8 mouse cellular contexts compared by ENCODE assay signal in genomic region chr16:10785371-10786231, GRCm38 (mm10). TPM values are rescaled to one million over a fixed set of nuclear protein-coding genes. Genes with fewer than 3 reads are reported as not detected.
DNase-seq lines count a peak whose midpoint lies in the region; ATAC-seq and TF ChIP-seq lines count a peak whose summit lies in the region.

TSS of gene Socs1 (minus strand) at chr16:10785536.

- no peaks in the 10 kb centered on the region for H3K36me3 ChIP-seq in embryonic facial prominence, embryonic 11.5 days (replicated peaks; ENCODE audit: control insufficient read depth, insufficient read depth, low read depth, low read length)
- H3K36me3 ChIP-seq in limb, embryonic 12.5 days: no peaks in the 10 kb centered on the region
- no peaks in the 10 kb centered on the region for H3K36me3 ChIP-seq in midbrain, embryonic 15.5 days (replicated peaks)
- H3K36me3 ChIP-seq in spleen, adult 2 months (ENCODE audit: control insufficient read depth, insufficient read depth, low read length): no peaks in the 10 kb centered on the region

- TF ChIP-seq POLR2A in spleen, adult 2 months (IDR thresholded peaks at IDR 0.05; ENCODE audit: low read depth, low read length): peak; percentile 97

- WGBS in embryonic facial prominence, embryonic 11.5 days: under 1% methylated on average over 54 of the region's 59 CpGs
- under 1% methylated on average over 59 of the region's 59 CpGs for WGBS in limb, embryonic 12.5 days
- WGBS in midbrain, embryonic 15.5 days: under 1% methylated on average over 56 of the region's 59 CpGs
- WGBS in spleen, adult 2 months: 1% methylated on average over 52 of the region's 59 CpGs

- H3K27me3 ChIP-seq in embryonic facial prominence, embryonic 11.5 days (ENCODE audit: control insufficient read depth, insufficient read depth, low read length): no peaks in the 10 kb centered on the region; the same call in 1 of the 2 replicates
- H3K27me3 ChIP-seq in limb, embryonic 12.5 days: peaks cover 7% of the 10 kb centered on the region; the same call in 1 of the 2 replicates
- H3K27me3 ChIP-seq in midbrain, embryonic 15.5 days (replicated peaks): peaks cover 8% of the 10 kb centered on the region; the same call in 1 of the 2 replicates
- no peaks in the 10 kb centered on the region for H3K27me3 ChIP-seq in spleen, adult 2 months (ENCODE audit: control insufficient read depth, insufficient read depth, low read length)

- H3K27ac ChIP-seq in embryonic facial prominence, embryonic 11.5 days (replicated peaks; ENCODE audit: low read depth, low read length): peak within 1 kb of the TSS; percentile 94
- peak within 1 kb of the TSS; percentile 98 for H3K27ac ChIP-seq in limb, embryonic 12.5 days
- H3K27ac ChIP-seq in midbrain, embryonic 15.5 days: peak within 1 kb of the TSS; percentile 83
- peak within 1 kb of the TSS; percentile 92 for H3K27ac ChIP-seq in spleen, adult 2 months (ENCODE audit: insufficient read depth, low read length)

- H3K4me2 ChIP-seq in embryonic facial prominence, embryonic 11.5 days (ENCODE audit: low read depth, low read length): peak within 1 kb of the TSS; percentile 98
- peak within 1 kb of the TSS; percentile 99 for H3K4me2 ChIP-seq in limb, embryonic 12.5 days
- peak within 1 kb of the TSS; percentile 91 for H3K4me2 ChIP-seq in midbrain, embryonic 15.5 days

- TF ChIP-seq CTCF in spleen, adult 2 months (IDR thresholded peaks at IDR 0.05; ENCODE audit: extremely low read depth, insufficient read depth, insufficient read length, insufficient replicate concordance): no peak; the same call in 1 of the 2 replicates

- no peaks in the 10 kb centered on the region for H3K9me3 ChIP-seq in embryonic facial prominence, embryonic 11.5 days (replicated peaks; ENCODE audit: control insufficient read depth, low read length)
- no peaks in the 10 kb centered on the region for H3K9me3 ChIP-seq in limb, embryonic 12.5 days
- H3K9me3 ChIP-seq in midbrain, embryonic 15.5 days: no peaks in the 10 kb centered on the region

- peak; percentile 79 for DNase-seq in layer of hippocampus, adult 11-12 months (ENCODE audit: low spot score)
- DNase-seq in layer of hippocampus, adult 9-10 months (ENCODE audit: low spot score): no peak
- peak; percentile 91 for DNase-seq in embryonic facial prominence, embryonic 11.5 days (ENCODE audit: low spot score)
- peak; percentile 85 for DNase-seq in kidney, adult 11 months
- peak; percentile 88 to 90 for DNase-seq in spleen, adult 2 months (ENCODE audit: low read depth in 1 of 2, low spot score in 2 of 2)

- peak within 1 kb of the TSS; percentile 66 for H3K4me3 ChIP-seq in embryonic facial prominence, embryonic 11.5 days (ENCODE audit: low read depth, low read length)
- peak within 1 kb of the TSS; percentile 67 for H3K4me3 ChIP-seq in limb, embryonic 12.5 days (replicated peaks)
- H3K4me3 ChIP-seq in midbrain, embryonic 15.5 days: peak within 1 kb of the TSS; percentile 53
- H3K4me3 ChIP-seq in spleen, adult 2 months (ENCODE audit: extremely low read depth, insufficient read depth, insufficient read length): peak within 1 kb of the TSS; percentile 64

- H3K4me1 ChIP-seq in embryonic facial prominence, embryonic 11.5 days (ENCODE audit: control insufficient read depth, insufficient read depth, low read length): peaks cover 4% of the 10 kb centered on the region; the same call in 1 of the 2 replicates
- peaks cover 57% of the 10 kb centered on the region for H3K4me1 ChIP-seq in limb, embryonic 12.5 days (replicated peaks)
- peaks cover 35% of the 10 kb centered on the region for H3K4me1 ChIP-seq in midbrain, embryonic 15.5 days
- peaks cover 20% of the 10 kb centered on the region for H3K4me1 ChIP-seq in spleen, adult 2 months (ENCODE audit: control insufficient read depth, insufficient read depth, insufficient read length)

- peak; percentile 81 for ATAC-seq in embryonic facial prominence, embryonic 11.5 days (replicated peaks; ENCODE audit: insufficient number of reproducible peaks, low FRiP score, low TSS enrichment, low read depth)
- peak; percentile 52 for ATAC-seq in granulocyte monocyte progenitor cell, adult 5-6 weeks (replicated peaks; ENCODE audit: poor library complexity, severe bottlenecking)
- peak; percentile 84 for ATAC-seq in limb, embryonic 12.5 days (ENCODE audit: insufficient number of reproducible peaks, insufficient read depth, low FRiP score, low TSS enrichment, low read depth)
- peak; percentile 89 for ATAC-seq in midbrain, embryonic 15.5 days (replicated peaks)

- H3K9ac ChIP-seq in embryonic facial prominence, embryonic 11.5 days (replicated peaks; ENCODE audit: low read length): peak within 1 kb of the TSS; percentile 67
- H3K9ac ChIP-seq in limb, embryonic 12.5 days (replicated peaks): peak within 1 kb of the TSS; percentile 83
- peak within 1 kb of the TSS; percentile 55 for H3K9ac ChIP-seq in midbrain, embryonic 15.5 days

RNA-seq across cellular contexts. Expression of gene Socs1, which starts in this region (rescaled TPM):
- 5.4 and 5.8 TPM in 2 replicates for polyA plus RNA-seq in embryonic facial prominence, embryonic 11.5 days (2014; fragmentation: Nextera tagmentation; extraction: Ambion mirVana)
- 0.41 TPM in 1 of 2 replicates, not detected in the other for total RNA-seq in granulocyte monocyte progenitor cell, adult 5-6 weeks (2014; fragmentation: Nextera tagmentation)
- total RNA-seq in granulocyte monocyte progenitor cell, adult 5-6 weeks (2017): 1.2 TPM in 2 replicates
- 8.9 and 9.5 TPM in 2 replicates for polyA plus RNA-seq in limb, embryonic 12.5 days (2016; fragmentation: Nextera tagmentation; extraction: Ambion mirVana)
- 3.4 and 3.9 TPM in 2 replicates for polyA plus RNA-seq in midbrain, embryonic 15.5 days (2015; fragmentation: Nextera tagmentation; extraction: Ambion mirVana)
- 14.0 and 29.0 TPM in 2 replicates for polyA plus RNA-seq in spleen, adult 2 months (2012; rRNA removed)
